Mouse (Mus musculus) neural tube, embryonic 13.5 days (tissue): ENCODE measurements around the gene Cdr2. TPM values are rescaled to one million over a fixed set of nuclear protein-coding genes. Genes with fewer than 3 reads are reported as not detected.
"Not testable (repeated sequence)": the region's sequence is repeated elsewhere in the genome, so short reads cannot be mapped to it uniquely, and the experiment has no call there.

Experiments
- ATAC-seq: fragments of 200-750 bp; cut with Nextera tagmentation; 2 replicates; pipeline ENCODE4 v1.8.0; 2017; ENCODE audit warnings: low read depth, mild to moderate bottlenecking, moderate TSS enrichment, moderate library complexity
- H3K27ac ChIP-seq: fragments of 300-500 bp; sonication (generic); replicated peaks from 2 replicates; pipeline ENCODE4 v1.5.1; 2015; ENCODE audit warnings: moderate library complexity, mild to moderate bottlenecking, inconsistent platforms
- H3K27me3 ChIP-seq: fragments of 300-500 bp; sonication (generic); 2 replicates; pipeline ENCODE4 v1.6.1; 2015; ENCODE audit warnings: mild to moderate bottlenecking, inconsistent platforms
- H3K36me3 ChIP-seq: fragments of 300-500 bp; sonication (generic); 2 replicates; pipeline ENCODE4 v1.6.1; 2015; ENCODE audit warnings: mild to moderate bottlenecking, inconsistent platforms
- H3K4me1 ChIP-seq: fragments of 300-500 bp; sonication (generic); replicated peaks from 2 replicates; pipeline ENCODE4 v1.6.1; 2015; ENCODE audit warnings: inconsistent platforms
- H3K4me2 ChIP-seq: fragments of 300-500 bp; sonication (generic); 2 replicates; pipeline ENCODE4 v1.6.1; 2015; ENCODE audit warnings: inconsistent platforms, mild to moderate bottlenecking, moderate library complexity
- H3K4me3 ChIP-seq: fragments of 300-500 bp; sonication (generic); 2 replicates; pipeline ENCODE4 v1.5.1; 2015; ENCODE audit warnings: mild to moderate bottlenecking, inconsistent platforms
- H3K9ac ChIP-seq: fragments of 300-500 bp; sonication (generic); 2 replicates; pipeline ENCODE4 v1.6.1; 2015; ENCODE audit warnings: moderate library complexity, mild to moderate bottlenecking, inconsistent platforms
- H3K9me3 ChIP-seq: fragments of 300-500 bp; sonication (generic); 2 replicates; pipeline ENCODE4 v1.6.1; 2016; ENCODE audit warnings: inconsistent platforms
- WGBS: fragments of 180-500 bp; shearing (Covaris S2); methylation state at CpG from one replicate; pipeline ENCODE4 v1.1.7; 2015; 5-methylcytosine and 5-hydroxymethylcytosine counted together
- polyA plus RNA-seq: library from polyadenylated mRNA; unstranded; fragments of >200 nt; fragmentation: Nextera tagmentation; extraction: Ambion mirVana; gene quantifications from 2 replicates; pipeline ENCODE4 v1.2.1, GENCODE M21; 2015

The Cdr2 gene
- polyA plus RNA-seq: 15.2 and 16.0 TPM in 2 replicates

DNA sequence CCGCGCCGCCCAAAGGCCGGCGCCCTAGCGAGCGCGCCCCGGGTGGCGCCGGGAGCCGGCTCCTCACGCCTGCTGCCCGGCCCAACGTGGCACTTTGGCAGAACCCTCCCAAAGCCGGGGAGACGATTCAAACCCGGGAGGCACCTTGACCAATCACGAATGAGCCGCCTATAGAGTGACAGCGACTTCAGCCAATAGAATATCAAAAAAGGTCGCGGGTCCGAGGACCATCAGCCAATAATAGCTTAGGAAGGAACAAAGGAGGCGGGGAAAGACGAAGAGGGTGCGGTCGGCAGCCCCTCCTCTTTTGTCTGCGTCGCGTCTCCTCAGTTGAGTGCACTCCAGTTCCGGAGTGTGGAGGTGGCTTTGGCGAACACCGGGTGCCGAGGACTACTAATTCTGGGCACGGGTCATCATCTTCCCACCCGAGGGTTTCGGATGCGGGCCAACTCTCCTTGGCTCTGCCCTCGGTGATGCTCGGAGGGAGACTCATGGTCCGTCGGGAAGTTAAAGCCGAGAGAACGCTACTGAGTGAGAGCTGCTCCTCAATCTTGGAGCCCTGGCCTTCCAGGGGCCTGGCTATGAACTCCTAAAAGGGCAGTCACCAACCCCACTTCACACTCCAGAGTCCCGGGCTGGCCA is at the start of gene Cdr2, which contains the start of gene Mfsd13b:
TSS of gene Cdr2 (minus strand) at position 113 of the 642 bp plus-strand sequence.
TSS of gene Mfsd13b (plus strand) at position 310 of the 642 bp plus-strand sequence.
- Histone ChIP-seq H3K4me3 (peak within 1 kb of the TSS; percentile 89), H3K27me3 (no peaks in the 10 kb centered on the region), H3K36me3 (no peaks in the 10 kb centered on the region), H3K9me3 (no peaks in the 10 kb centered on the region), H3K9ac (peak within 1 kb of the TSS; percentile 89), H3K4me1 (peaks cover 46% of the 10 kb centered on the region), H3K27ac (peak within 1 kb of the TSS; percentile 80), H3K4me2 (peak within 1 kb of the TSS; percentile 88)
- under 1% methylated on average over 46 of the region's 46 CpGs for WGBS
- ATAC-seq: peak; percentile 96

DNA sequence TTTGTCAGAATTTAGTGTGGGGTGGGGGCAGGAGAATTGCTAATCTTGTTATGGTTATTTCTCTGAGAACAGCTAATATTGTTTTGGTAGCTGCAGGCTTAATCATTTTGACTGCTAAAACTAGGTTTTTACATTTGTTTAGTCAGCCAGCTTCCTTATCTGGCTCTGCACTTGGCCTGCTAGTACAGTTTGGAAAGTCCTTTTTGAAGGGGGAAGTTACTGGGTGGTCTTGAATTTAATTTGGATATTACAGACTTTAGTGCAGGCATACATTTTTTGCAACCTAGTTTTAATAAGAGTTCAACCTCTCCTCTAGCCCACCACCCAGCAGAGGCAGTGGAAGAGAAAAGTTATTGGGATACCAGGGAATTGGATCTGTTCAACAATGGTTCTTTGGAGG is 47.8 kb upstream of the Cdr2 start:
- H3K4me3 ChIP-seq, H3K27ac ChIP-seq, H3K9ac ChIP-seq, H3K4me1 ChIP-seq, H3K36me3 ChIP-seq, H3K4me2 ChIP-seq, ATAC-seq, H3K9me3 ChIP-seq: not testable (repeated sequence)
- peaks cover 27% of the 10 kb centered on the region for H3K27me3 ChIP-seq

DNA sequence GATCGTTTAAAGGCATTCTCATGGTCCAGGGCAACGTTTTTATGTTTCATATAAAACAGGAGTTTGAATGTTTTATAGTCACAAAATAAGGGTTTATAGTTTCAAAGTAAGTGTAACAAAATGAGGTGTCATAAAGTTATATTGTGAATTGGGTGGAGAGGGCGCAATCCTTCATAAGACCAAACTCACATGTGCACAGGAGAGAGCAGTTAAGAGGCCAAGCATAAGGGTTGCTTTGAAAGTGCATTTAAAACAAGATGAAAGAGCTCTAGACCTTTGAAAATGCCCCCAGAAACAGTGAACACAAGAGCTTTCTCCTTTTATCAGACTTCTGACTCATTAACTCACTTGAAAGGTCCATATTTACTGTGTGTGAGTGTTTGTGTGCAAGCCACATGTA is 44.2 kb upstream of the Cdr2 start:
- Histone ChIP-seq H3K4me2 (no peak overlapping the region), H3K4me3 (no peak overlapping the region), H3K36me3 (no peaks in the 10 kb centered on the region), H3K9me3 (no peaks in the 10 kb centered on the region), H3K4me1 (no peaks in the 10 kb centered on the region), H3K9ac (no peak overlapping the region), H3K27ac (no peak overlapping the region), H3K27me3 (peaks cover 14% of the 10 kb centered on the region)
- 64% methylated on average over 3 of the region's 3 CpGs for WGBS
- no peak for ATAC-seq

DNA sequence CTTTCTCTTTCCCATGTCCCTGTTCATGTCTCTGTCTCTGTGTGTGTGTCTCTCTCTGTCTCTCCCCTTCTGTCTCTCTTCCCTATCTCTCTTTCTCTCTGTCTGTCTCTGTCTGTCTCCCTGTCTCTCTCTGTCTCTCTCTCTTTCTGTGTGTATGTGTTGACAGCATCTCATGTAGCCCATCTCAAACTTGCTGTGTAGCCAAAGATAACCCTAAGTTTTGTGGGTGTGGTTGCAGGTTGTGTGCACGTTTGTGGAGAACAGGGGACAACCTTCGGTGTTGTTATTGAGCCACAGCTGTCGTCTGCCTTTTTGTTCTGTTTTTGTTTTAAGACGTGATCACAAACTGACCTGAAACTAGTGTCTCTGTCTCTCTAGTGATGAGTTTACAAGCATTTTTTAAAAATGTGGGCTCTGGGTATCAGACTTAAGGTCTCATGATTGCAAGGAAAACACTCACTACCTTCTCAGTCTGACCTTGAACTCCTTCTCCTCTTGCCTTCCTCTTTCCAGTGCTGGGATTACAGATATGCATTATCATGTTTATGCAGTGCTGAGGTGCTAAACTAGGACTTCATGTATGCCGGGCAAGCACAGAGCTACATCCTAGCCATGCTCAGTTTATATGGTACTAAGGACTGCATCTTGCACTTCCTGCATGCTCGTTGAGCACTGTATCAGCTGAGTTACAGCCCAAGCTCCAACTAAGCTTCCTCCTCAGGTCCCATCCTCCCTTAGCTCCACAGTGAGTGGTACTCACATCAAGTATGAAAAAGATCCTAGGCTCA is 43.3 kb upstream of the Cdr2 start:
- H3K36me3 ChIP-seq: no peaks in the 10 kb centered on the region
- H3K9ac ChIP-seq: no peak overlapping the region
- ATAC-seq: no peak
- H3K4me2 ChIP-seq: no peak overlapping the region
- no peak overlapping the region for H3K4me3 ChIP-seq
- no peaks in the 10 kb centered on the region for H3K4me1 ChIP-seq
- no peak overlapping the region for H3K27ac ChIP-seq
- H3K9me3 ChIP-seq: no peaks in the 10 kb centered on the region
- 80% methylated on average over 6 of the region's 6 CpGs for WGBS
- H3K27me3 ChIP-seq: peaks cover 8% of the 10 kb centered on the region

DNA sequence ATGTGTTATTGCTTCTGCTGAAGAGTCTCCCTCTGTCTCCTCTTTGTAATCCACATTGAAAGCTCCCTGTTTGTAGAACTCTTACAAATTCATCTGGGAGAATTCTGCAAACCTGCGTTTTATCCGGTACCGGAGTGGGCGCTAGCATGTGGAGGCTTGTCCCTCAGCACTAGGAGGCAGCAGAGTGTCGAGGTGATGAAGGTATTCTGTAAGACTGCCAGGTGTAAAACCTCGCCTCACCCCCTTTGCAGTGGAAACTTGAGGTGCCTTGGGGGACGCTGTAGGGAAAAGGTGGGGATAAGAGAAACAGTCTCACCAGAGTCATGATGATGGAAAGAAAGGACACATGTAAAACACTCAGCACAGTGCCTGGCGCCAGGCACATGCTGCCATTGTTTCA is 38.2 kb upstream of the Cdr2 start:
- Histone ChIP-seq H3K4me3 (no peak overlapping the region), H3K4me2 (no peak overlapping the region), H3K9ac (no peak overlapping the region), H3K4me1 (no peaks in the 10 kb centered on the region), H3K36me3 (no peaks in the 10 kb centered on the region), H3K27ac (no peak overlapping the region), H3K9me3 (no peaks in the 10 kb centered on the region), H3K27me3 (no peaks in the 10 kb centered on the region)
- 43% methylated on average over 8 of the region's 8 CpGs for WGBS
- ATAC-seq: no peak

DNA sequence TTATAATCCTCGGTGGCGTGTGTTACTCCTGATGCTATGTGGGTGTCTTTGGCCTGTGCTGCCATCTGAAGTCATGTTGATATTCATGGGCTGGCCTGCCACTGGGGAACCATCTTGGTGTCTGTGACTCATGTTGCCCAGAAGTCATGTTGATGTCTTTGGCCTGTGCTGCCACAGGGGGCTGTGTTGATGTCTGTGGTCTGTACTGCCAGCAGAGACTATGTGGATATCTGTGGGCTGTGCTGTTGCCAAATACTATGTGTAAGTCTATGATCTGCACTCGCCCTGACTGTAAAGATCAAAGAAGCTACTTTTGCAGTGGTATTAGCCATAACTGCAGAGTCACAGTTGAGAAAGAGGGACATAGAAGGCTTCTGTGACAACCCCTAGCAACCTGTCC is 36.7 kb upstream of the Cdr2 start:
- Histone ChIP-seq H3K4me1 (no peaks in the 10 kb centered on the region), H3K9ac (no peak overlapping the region), H3K9me3 (no peaks in the 10 kb centered on the region), H3K27ac (no peak overlapping the region), H3K4me3 (no peak overlapping the region), H3K36me3 (no peaks in the 10 kb centered on the region), H3K27me3 (no peaks in the 10 kb centered on the region), H3K4me2 (no peak overlapping the region)
- no peak for ATAC-seq
- 96% methylated on average over 3 of the region's 3 CpGs for WGBS

DNA sequence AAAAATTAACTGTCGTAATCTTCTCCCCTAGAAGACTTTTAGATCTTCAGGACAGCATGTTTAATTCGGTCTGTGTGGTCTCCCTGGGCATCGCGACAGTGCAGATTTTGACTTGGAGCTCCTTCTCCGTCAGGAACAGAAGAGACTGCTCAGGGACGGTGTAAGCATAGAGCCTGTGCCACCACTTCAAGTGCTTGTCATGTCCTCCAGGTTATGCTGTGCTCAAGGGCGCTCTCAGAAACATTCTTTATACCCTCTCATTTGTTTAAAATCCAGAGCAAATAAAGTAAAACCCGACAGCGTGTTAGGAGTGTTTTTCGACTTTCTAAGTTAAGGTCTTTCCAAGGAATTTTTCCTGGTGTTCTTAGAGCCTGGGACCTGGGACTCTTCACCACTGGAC is 32.4 kb upstream of the Cdr2 start:
- Histone ChIP-seq H3K27ac (no peak overlapping the region), H3K27me3 (no peaks in the 10 kb centered on the region), H3K36me3 (no peaks in the 10 kb centered on the region), H3K4me3 (no peak overlapping the region), H3K4me1 (no peaks in the 10 kb centered on the region; the same call in 1 of the 2 replicates), H3K9ac (no peak overlapping the region), H3K9me3 (no peaks in the 10 kb centered on the region), H3K4me2 (no peak overlapping the region)
- WGBS: 94% methylated on average over 10 of the region's 10 CpGs
- no peak for ATAC-seq

DNA sequence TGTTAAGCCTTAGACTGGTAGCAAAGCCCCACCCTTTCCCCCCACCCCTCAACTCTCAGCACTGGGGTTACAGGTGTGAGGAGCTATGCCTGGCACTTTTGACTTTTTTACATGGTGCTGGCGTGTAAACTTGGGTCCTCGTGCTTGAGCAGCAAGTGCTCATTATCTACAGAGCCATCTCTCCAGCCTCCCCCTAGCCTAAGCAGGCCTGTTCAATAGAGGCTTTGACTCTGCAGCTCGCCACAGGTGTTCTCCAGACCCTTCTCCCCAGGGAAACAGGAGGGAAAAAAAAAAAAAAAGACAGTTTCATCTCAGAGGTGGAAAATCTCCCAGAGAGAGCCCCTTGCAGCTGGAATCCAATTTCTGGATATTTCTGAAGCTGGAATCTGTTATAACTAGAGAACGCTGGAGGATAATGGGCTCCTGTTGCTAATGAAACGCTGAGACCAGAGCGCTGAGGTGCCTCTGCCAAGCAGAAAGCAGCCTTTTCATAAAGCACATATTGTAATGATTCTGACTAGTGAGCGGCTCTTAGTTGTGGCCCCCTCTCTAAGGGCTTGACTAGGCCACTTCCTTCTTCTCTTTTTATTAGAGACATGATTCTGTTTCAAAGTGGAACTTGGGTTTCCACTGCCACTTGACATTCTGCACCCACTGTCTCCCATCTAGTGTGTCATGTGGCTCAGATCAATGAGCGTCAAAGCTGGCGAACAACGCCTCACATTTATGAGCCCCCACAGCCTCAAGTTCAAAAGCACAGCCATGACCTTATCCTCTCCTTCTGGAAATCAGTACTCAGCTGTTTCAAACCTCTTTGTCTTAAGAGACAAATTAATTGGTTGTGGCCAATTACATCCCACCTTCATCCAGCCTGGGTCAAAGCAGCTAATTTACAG is 29.9 kb upstream of the Cdr2 start:
- no peak overlapping the region for H3K4me2 ChIP-seq
- H3K27ac ChIP-seq: no peak overlapping the region
- no peaks in the 10 kb centered on the region for H3K36me3 ChIP-seq
- H3K4me3 ChIP-seq: no peak overlapping the region
- H3K9ac ChIP-seq: no peak overlapping the region
- H3K4me1 ChIP-seq: no peaks in the 10 kb centered on the region; the same call in 1 of the 2 replicates
- H3K27me3 ChIP-seq: no peaks in the 10 kb centered on the region
- ATAC-seq: no peak
- 57% methylated on average over 10 of the region's 10 CpGs for WGBS
- H3K9me3 ChIP-seq: no peaks in the 10 kb centered on the region

DNA sequence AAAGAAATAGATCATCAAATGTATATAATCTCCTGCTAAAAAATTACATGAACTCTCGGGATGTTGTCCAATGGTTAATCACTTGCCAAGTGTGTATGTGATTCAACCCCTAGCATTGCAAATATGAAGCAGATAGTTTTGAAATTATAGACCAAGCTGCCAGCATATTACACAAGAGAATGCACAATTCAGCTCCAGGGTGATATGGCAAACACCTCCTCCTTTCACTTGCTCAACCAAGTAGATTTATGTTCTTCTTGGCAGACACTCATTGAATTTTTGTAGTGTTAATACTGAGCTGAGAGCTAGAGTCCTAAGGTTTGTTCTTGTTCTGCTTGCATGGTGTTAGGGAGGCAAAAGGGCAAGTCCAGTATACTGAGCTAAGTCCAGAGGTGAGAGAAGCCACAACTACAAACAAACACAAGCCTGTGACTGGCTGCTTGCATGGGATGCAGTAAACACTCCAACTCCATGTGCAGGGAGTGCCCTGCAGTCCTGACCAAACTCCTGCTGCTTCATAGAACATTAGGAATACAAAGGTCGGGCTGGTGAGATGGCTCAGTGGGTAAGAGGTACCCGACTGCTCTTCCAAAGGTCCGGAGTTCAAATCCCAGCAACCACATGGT is 21.8 kb upstream of the Cdr2 start:
- Histone ChIP-seq H3K36me3 (no peaks in the 10 kb centered on the region), H3K4me3 (no peak overlapping the region), H3K9ac (no peak overlapping the region), H3K4me2 (no peak overlapping the region), H3K27me3 (no peaks in the 10 kb centered on the region), H3K27ac (no peak overlapping the region), H3K9me3 (no peaks in the 10 kb centered on the region), H3K4me1 (no peaks in the 10 kb centered on the region)
- 75% methylated on average over 4 of the region's 4 CpGs for WGBS
- no peak for ATAC-seq

DNA sequence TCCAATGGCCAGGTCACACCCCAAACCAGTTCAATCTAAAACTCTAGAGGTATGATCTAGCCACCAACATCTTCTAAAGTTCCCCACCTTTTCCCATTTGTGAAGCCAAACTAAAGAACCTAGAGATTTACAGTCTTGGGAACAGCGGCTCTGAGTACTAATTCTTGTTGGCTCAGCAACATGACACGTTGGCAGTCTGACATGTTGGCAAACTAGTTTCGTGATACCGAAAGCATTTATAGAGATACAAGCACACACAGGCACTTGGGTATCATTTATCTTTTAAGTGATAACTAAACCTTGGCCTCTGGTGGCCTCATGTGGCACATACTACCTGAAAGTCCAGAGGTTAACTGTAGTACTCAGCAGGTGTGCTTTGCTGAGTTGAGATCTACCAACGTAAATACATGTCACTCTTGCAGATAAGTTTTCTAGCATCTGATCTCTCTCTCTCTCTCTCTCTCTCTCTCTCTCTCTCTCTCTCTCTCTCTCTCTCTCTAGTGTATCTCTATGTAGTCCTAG is 20.4 kb upstream of the Cdr2 start:
- H3K9ac ChIP-seq: no peak overlapping the region
- no peak overlapping the region for H3K4me2 ChIP-seq
- H3K27me3 ChIP-seq: no peaks in the 10 kb centered on the region
- 86% methylated on average over 5 of the region's 5 CpGs for WGBS
- H3K36me3 ChIP-seq: no peaks in the 10 kb centered on the region
- ATAC-seq: no peak
- H3K4me3 ChIP-seq: no peak overlapping the region
- no peaks in the 10 kb centered on the region for H3K4me1 ChIP-seq
- H3K9me3 ChIP-seq: no peaks in the 10 kb centered on the region
- no peak overlapping the region for H3K27ac ChIP-seq

DNA sequence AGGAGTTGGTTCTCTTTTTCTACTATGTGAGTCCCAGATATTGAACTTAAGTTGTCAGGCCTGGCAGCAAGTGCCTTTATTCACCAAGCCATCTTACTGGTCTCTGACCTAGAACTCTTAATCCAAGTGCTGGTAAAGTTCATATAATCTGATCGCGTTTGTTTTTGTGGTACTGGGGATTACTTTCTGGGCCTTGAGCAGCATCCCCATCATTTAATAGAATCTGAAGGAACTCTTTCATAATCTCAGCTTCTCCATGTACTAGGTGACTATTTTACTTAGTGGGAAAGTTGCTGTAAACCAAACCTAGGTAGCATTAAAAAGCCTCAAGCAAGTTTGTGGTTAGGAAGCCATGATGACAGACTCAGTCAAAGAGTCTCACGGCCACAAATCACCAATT is 19.8 kb upstream of the Cdr2 start:
- H3K4me2 ChIP-seq: no peak overlapping the region
- no peak overlapping the region for H3K4me3 ChIP-seq
- H3K9ac ChIP-seq: no peak overlapping the region
- H3K4me1 ChIP-seq: no peaks in the 10 kb centered on the region
- H3K36me3 ChIP-seq: no peaks in the 10 kb centered on the region
- no peak for ATAC-seq
- no peaks in the 10 kb centered on the region for H3K27me3 ChIP-seq
- 82% methylated on average over 3 of the region's 3 CpGs for WGBS
- no peak overlapping the region for H3K27ac ChIP-seq
- no peaks in the 10 kb centered on the region for H3K9me3 ChIP-seq
